Mouse (Mus musculus): ENCODE measurements around the gene Ube2k. TPM values are rescaled to one million over a fixed set of nuclear protein-coding genes. Genes with fewer than 3 reads are reported as not detected.

The Ube2k gene
- 107 and 110 TPM in 2 replicates for polyA plus RNA-seq (2012; rRNA removed)

DNA sequence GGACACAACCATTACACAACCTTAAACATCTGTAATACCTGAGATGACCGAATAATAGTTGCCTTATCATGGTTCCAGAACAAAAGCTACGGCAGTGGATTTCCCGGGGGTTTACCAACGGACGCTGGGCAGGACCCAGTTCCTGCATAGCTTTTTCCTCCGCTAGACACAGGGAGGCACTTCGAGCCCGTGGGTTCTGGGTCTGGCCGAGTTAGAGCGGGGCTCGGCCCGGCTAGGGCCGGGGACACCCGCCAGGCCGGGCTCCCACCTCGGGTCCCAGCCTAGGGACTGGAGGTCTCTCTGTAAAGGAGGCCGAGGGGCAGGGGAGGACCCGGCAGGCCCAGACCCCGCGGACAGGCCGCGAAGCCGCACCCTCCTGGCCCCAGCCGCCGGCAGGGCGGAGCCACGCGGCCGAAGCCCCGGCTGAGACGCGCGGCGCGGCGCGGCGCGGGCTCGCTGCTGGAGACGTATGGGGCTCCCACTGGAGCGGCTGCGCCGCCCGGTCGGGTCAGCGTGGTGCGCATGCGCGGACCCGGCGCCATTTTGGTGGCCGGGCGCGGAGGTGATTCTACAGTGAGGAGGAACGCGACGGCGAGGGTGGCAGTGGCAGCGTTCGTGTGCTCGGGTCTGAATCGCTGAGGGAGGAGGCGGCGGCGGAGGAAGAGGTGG lies at the start of gene Ube2k, which contains the start of gene Smim14:
Gene Ube2k, plus strand, starts transcription at position 483 of the 669 bp plus-strand sequence.
Gene Smim14, minus strand, starts transcription at position 434 of the 669 bp plus-strand sequence.
- Histone ChIP-seq H3K27ac (ENCODE audit: insufficient read depth, low read length) (peak within 1 kb of the TSS; percentile 96), H3K4me1 (ENCODE audit: control insufficient read depth, insufficient read depth, low read length) (0 out of 2 replicates have a peak, but pooled peaks cover 2% of the 10 kb centered on the region), H3K4me3 (ENCODE audit: insufficient read depth, low read length) (peak within 1 kb of the TSS; percentile 95)
- peak; percentile 82 for TF ChIP-seq POLR2A (IDR thresholded peaks at IDR 0.05; ENCODE audit: extremely low read depth, insufficient read depth, low read length)
- TF ChIP-seq CTCF (IDR thresholded peaks at IDR 0.05; ENCODE audit: extremely low read depth, insufficient read depth, low read length): no peak

DNA sequence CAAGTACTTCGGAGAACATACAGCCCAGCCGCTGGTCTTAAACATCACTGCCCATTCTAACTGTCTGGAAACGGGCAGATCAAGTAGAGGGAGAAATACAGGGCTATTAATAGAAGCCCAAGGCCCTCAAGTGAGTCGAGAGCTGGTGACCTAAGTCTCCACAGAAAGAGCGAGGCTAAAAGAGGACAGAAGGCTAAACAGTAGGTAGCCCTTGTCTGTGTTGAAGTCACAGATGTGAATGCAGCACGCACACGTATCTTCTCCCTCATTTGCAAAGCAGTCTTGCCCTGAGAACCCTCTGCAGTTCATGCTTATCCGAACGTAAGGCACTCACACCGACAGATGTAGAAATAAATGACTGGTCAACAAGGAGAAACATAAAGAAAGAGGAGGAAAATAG lies 49.7 kb upstream of the Ube2k start:
- TF ChIP-seq CTCF (IDR thresholded peaks at IDR 0.05; ENCODE audit: extremely low read depth, insufficient read depth, low read length): no peak
- TF ChIP-seq POLR2A (IDR thresholded peaks at IDR 0.05; ENCODE audit: extremely low read depth, insufficient read depth, low read length): no peak
- H3K4me1 ChIP-seq (ENCODE audit: control insufficient read depth, insufficient read depth, low read length): peaks cover 8% of the 10 kb centered on the region
- no peak overlapping the region for H3K4me3 ChIP-seq (ENCODE audit: insufficient read depth, low read length)
- no peak overlapping the region for H3K27ac ChIP-seq (ENCODE audit: insufficient read depth, low read length)

DNA sequence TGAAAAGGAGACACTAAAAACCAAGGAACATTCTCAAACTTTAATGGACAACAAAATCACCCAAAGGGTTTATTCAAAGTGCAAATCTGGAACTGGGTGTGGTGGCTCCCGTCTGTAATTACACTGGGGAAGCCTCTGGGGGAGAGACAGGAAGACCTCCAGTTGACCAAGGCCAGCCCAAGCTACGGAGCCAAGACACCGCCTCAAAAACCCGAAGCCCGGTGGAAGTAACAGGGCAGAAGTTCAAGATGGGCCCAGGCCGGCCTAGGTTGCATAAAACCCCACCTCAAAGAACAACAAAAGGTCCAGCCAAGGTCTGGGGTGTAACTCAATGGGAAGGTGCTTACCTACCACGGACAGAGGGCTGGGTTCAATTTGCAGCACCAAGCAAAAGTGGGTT lies 48.3 kb upstream of the Ube2k start:
- no peak overlapping the region for H3K4me3 ChIP-seq (ENCODE audit: insufficient read depth, low read length)

DNA sequence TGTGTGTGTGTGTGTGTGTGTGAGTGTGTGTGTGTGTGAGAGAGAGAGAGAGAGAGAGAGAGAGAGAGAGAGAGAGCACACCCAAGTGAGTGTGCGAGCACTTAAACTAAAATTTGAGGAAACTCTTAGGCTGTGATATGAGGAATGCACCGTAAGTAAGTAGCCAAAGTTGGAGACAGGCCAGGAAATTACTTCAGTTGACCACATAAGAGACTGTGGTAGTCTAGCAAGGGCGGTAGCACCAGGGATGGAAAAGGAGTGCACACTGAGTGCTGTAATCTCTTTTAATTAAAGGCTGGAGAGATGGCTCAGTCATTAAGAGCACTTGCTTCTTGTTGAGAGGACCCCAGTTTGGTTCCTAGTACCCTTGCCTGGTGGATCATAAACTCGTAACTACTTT lies 47.2 kb upstream of the Ube2k start:
- no peak overlapping the region for H3K4me3 ChIP-seq (ENCODE audit: insufficient read depth, low read length)
- peaks cover 8% of the 10 kb centered on the region for H3K4me1 ChIP-seq (ENCODE audit: control insufficient read depth, insufficient read depth, low read length)
- TF ChIP-seq POLR2A (IDR thresholded peaks at IDR 0.05; ENCODE audit: extremely low read depth, insufficient read depth, low read length) (no peak), CTCF (IDR thresholded peaks at IDR 0.05; ENCODE audit: extremely low read depth, insufficient read depth, low read length) (no peak)

More for the DNA sequence above, 48.3 kb upstream of the Ube2k start:
- TF ChIP-seq CTCF (IDR thresholded peaks at IDR 0.05; ENCODE audit: extremely low read depth, insufficient read depth, low read length): no peak
- no peak for TF ChIP-seq POLR2A (IDR thresholded peaks at IDR 0.05; ENCODE audit: extremely low read depth, insufficient read depth, low read length)
- Histone ChIP-seq H3K27ac (ENCODE audit: insufficient read depth, low read length) (peak overlapping the region; percentile 14; the same call in 1 of the 2 replicates), H3K4me1 (ENCODE audit: control insufficient read depth, insufficient read depth, low read length) (peaks cover 8% of the 10 kb centered on the region)

DNA sequence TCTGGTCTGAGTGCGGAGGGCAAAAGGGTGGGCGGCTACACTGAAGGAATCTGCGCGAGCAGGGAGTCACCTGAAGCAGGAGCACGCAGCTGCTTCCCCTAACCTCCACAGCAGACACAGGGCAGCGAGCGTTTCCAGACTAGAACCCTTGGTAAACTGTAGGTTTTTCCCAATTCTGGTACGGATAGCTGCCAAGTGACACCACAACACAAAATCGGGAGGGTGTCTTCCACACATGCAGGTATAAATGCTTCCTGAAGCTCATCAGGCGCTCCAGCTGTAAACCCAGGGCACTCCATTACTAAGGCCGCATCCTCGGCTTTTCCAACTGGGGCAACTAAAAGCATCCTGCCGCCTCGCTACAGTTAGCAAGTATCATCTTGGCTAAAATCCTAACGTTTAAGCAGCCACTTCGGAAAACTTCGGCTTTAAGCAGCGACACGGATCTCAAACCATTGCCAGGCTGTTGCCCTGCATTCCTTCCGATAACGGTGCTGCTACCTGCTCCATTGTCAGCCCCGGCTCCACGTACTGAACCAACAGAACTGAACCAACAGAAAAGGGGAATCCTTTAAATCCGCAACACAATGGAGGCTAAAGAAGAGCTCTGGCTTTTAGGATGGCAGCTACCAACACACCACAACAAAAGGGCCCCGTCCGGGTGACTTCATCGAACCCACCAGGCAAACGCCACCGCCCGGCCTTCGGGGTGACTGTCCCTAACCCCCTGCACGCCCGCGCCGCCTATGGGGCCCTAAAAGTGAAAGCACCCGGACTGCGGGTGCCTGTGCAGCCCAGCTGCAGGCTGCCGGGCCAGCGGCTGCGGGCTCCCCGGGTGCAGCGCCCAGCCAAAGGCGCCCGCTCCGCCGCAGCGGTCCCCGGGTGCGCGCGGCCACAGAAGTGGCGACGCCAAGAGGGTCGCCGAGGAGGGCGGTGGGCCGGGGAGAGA lies 45.0 kb upstream of the Ube2k start:
- no peak for TF ChIP-seq CTCF (IDR thresholded peaks at IDR 0.05; ENCODE audit: extremely low read depth, insufficient read depth, low read length)
- 0 out of 2 replicates have a peak, but pooled peaks have one; percentile 39 for TF ChIP-seq POLR2A (IDR thresholded peaks at IDR 0.05; ENCODE audit: extremely low read depth, insufficient read depth, low read length)
- H3K4me1 ChIP-seq (ENCODE audit: control insufficient read depth, insufficient read depth, low read length): peaks cover 7% of the 10 kb centered on the region
- peak overlapping the region; percentile 87 for H3K27ac ChIP-seq (ENCODE audit: insufficient read depth, low read length)
- peak overlapping the region; percentile 97 for H3K4me3 ChIP-seq (ENCODE audit: insufficient read depth, low read length)

More for the DNA sequence above, 47.2 kb upstream of the Ube2k start:
- H3K27ac ChIP-seq (ENCODE audit: insufficient read depth, low read length): no peak overlapping the region

DNA sequence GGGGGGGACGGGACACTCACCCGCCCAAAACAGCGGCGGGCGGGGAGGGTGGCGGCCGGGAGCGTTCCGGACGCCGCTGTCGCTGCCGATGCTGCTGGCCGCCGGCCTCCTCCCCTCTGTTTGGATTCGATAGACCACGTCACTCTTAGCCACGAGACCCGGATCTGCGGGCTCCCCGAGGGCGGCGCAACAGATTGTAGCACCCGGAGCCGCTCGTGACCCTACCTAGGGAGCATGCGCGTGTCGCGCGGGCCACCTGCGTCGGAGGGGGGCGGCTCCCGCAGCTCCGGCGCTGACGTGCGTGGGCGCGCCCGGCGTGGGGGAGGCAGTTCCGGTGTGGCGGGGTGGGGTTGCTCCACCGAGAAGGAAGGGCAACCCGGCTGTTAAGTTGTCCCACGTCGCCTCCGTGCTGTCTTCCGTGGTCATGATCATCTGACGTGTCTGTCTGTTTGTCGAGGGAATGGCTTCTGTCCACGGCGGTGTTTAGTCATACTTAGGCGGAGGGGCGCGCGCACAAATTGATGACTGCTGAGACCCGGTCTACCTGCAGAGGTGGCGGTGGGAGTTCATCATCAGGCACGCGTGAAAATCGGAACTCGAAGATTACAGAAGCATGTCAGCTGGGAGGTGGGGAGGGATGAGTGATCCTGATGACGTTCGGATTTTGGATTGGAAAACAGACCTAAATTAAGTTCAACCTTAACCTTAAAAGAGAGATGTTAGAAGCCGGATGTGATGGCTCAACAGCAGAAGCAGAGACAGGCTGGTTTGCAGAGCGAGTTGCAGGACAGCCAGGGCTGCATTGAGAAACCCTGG lies 44.1 kb upstream of the Ube2k start, which contains the start of gene Gm43552:
Gene Gm43552, minus strand, starts transcription at position 118 of the 816 bp plus-strand sequence.
- peak within 1 kb of the TSS; percentile 97 for H3K4me3 ChIP-seq (ENCODE audit: insufficient read depth, low read length)
- TF ChIP-seq POLR2A (IDR thresholded peaks at IDR 0.05; ENCODE audit: extremely low read depth, insufficient read depth, low read length): peak; percentile 59
- no peak for TF ChIP-seq CTCF (IDR thresholded peaks at IDR 0.05; ENCODE audit: extremely low read depth, insufficient read depth, low read length)
- peaks cover 2% of the 10 kb centered on the region for H3K4me1 ChIP-seq (ENCODE audit: control insufficient read depth, insufficient read depth, low read length)
- peak within 1 kb of the TSS; percentile 93 for H3K27ac ChIP-seq (ENCODE audit: insufficient read depth, low read length)

DNA sequence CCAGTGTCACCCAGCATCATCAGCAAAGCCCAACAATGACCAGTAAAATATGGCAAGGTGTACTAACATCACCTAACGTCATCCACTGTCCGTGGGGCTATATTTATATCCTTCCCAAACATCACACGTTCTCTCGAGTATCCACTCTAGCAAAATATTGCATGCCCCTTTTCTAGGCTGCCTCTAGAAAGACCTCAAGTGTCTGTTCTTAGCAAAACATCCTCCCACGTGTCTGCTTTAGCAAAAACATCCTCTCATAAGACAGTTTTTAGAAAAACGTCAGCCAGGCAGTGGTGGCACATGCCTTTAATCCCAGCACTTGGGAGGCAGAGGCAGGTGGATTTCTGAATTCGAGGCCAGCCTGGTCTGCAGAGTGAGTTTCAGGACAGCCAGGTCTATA lies 36.8 kb upstream of the Ube2k start:
- Histone ChIP-seq H3K4me3 (ENCODE audit: insufficient read depth, low read length) (no peak overlapping the region), H3K4me1 (ENCODE audit: control insufficient read depth, insufficient read depth, low read length) (no peaks in the 10 kb centered on the region), H3K27ac (ENCODE audit: insufficient read depth, low read length) (no peak overlapping the region)
- TF ChIP-seq POLR2A (IDR thresholded peaks at IDR 0.05; ENCODE audit: extremely low read depth, insufficient read depth, low read length): no peak
- no peak for TF ChIP-seq CTCF (IDR thresholded peaks at IDR 0.05; ENCODE audit: extremely low read depth, insufficient read depth, low read length)

DNA sequence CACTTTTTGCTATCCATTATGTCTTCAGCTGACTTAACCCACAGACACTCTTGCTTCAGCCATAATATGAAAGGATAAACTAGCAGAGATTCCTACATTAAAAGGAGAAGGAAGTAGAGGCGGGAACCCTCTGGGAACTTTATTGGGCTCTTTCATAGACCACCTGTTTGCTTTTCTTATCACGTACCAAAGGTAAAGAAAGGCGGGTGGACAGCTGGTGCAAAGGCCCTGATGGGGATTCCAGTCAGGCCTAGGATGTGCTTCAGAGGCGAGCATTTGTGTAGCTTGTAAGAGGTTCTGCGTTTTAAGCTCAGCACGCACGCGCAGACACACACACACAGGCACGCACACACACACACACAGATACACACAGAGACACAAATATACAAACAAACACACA lies 35.6 kb upstream of the Ube2k start:
- Histone ChIP-seq H3K27ac (ENCODE audit: insufficient read depth, low read length) (no peak overlapping the region), H3K4me1 (ENCODE audit: control insufficient read depth, insufficient read depth, low read length) (no peaks in the 10 kb centered on the region), H3K4me3 (ENCODE audit: insufficient read depth, low read length) (no peak overlapping the region)
- TF ChIP-seq POLR2A (IDR thresholded peaks at IDR 0.05; ENCODE audit: extremely low read depth, insufficient read depth, low read length): no peak
- no peak for TF ChIP-seq CTCF (IDR thresholded peaks at IDR 0.05; ENCODE audit: extremely low read depth, insufficient read depth, low read length)

DNA sequence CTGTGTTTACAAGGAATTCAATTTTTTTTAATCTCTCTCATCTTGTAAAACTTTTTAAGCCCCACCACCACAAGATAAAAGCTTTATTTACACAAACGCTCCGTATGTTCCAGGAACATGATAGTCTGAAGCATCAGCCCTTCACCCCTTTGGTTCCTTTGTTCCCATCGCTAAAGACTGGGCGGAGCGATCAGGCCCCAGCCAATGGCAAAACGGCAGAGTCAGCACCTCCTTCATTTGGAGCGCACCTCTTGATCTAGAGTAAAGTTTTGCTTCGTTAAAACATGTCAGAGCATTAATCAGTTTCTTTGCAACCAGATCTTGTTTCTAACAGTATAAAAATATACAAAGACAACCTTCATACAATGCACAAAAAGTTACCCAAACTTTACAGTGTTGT lies 31.2 kb upstream of the Ube2k start:
- Histone ChIP-seq H3K4me3 (ENCODE audit: insufficient read depth, low read length) (no peak overlapping the region), H3K27ac (ENCODE audit: insufficient read depth, low read length) (no peak overlapping the region), H3K4me1 (ENCODE audit: control insufficient read depth, insufficient read depth, low read length) (no peaks in the 10 kb centered on the region)
- no peak for TF ChIP-seq POLR2A (IDR thresholded peaks at IDR 0.05; ENCODE audit: extremely low read depth, insufficient read depth, low read length)
- TF ChIP-seq CTCF (IDR thresholded peaks at IDR 0.05; ENCODE audit: extremely low read depth, insufficient read depth, low read length): no peak
